Mouse (Mus musculus) heart, postnatal 0 days (tissue): ENCODE data around the gene Crybb1.

Experiments used
- CTCF ChIP-seq: IDR thresholded peaks from 2 replicates; pipeline ENCODE4 v1.5.1; 2016; ENCODE audit warnings: antibody characterized with exemption, control low read depth, low read depth
- EP300 ChIP-seq: IDR thresholded peaks from 2 replicates; pipeline ENCODE4 v1.6.1; 2016; ENCODE audit warnings: antibody characterized with exemption, low read depth

- TF ChIP-seq EP300 (no peak), CTCF (no peak)
These were observed 17.3 kb downstream of the Crybb1 start for GRCm38 (mm10) chr5:112272934-112273333.
